Mouse (Mus musculus) cerebellum, adult 2 months (tissue): Measurements from ENCODE around the gene Adam23.

Experiments
- CTCF ChIP-seq: fragments of 200-500 bp; IDR thresholded peaks from 2 replicates; pipeline ENCODE4 v1.5.1; 2011; ENCODE audit warnings: low read depth, mild to moderate bottlenecking, control low read depth, low read length, moderate library complexity, borderline replicate concordance; ENCODE audit not compliant: insufficient read depth
- POLR2A ChIP-seq: fragments of 200-500 bp; IDR thresholded peaks from 2 replicates; pipeline ENCODE4 v1.6.1; 2011; ENCODE audit warnings: low read length, control low read depth, borderline replicate concordance; ENCODE audit not compliant: insufficient read depth

GRCm38 (mm10) chr1:63493325-63493724 is 47.6 kb downstream of the Adam23 start:
- TF ChIP-seq POLR2A (no peak), CTCF (no peak)
